Mouse (Mus musculus): ENCODE measurements around the gene Mecom.

DNA sequence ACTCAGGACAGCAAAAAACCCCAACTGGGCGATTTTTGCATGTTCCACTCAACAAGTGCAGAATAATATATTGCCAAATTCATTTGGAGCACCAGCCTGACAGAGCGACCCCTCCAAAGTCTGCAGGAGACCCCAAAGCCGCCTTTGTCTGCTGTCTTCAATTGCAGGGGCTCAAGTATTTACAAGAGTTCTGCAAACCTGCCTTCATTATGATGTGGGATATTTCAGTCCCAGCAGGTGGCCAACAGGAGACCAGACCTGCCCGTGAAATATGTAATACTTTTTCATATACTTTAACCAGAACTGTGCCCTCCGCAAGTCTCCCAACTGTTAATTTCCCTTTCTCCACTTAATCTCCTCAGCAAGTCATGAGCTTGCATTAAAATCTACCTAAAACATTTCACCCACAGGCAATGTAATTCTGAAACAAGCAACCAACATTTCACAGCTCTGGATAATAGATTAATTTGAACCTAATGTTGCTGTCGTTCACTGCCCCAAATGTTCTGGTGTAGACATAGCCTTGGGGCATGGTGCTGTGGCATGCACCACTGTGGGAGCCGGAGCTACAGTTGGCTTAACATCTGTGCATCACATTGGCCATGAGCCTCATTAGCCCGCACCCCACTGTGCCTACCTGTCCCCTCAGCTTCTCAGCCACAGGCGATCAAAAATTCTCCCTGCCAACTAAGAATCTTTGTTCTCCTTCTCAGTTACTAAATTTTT lies 439.7 kb downstream of the Mecom start:
- no peak for TF ChIP-seq CTCF (IDR thresholded peaks at IDR 0.05; ENCODE audit: low read depth, low read length)
- TF ChIP-seq POLR2A (IDR thresholded peaks at IDR 0.05; ENCODE audit: borderline replicate concordance, low read depth, low read length), result no peak
